Mouse (Mus musculus): ENCODE results near the gene Cda. TPM values are rescaled to one million over a fixed set of nuclear protein-coding genes. Genes with fewer than 3 reads are reported as not detected.

Cda gene
- total and polyA plus RNA-seq, 3 experiments: 12.4 to 26.1 TPM; not detected in 1

GRCm38 (mm10) chr4:138307739-138308138, 60.1 kb downstream of the Cda start (continued):
- TF ChIP-seq MYC (IDR thresholded peaks at IDR 0.05; ENCODE audit: low read depth, low read length): 0 out of 2 replicates have a peak, but pooled peaks have one; percentile 57

- DNase-seq (ENCODE audit: low read depth, low spot score): no peak
- Histone ChIP-seq H3K9ac (ENCODE audit: control insufficient read depth, low read depth, low read length, poor library complexity, severe bottlenecking) (peak overlapping the region; percentile 44), H3K9me3 (replicated peaks; ENCODE audit: insufficient read depth, low read length) (no peaks in the 10 kb centered on the region), H3K4me1 (ENCODE audit: control insufficient read depth in 1 of 2, insufficient read depth in 2 of 2, low read length in 2 of 2) (peaks cover 9 to 30% of the 10 kb centered on the region in 2 experiments; a peak in 3 of 4 replicates), H3K27me3 (ENCODE audit: control insufficient read depth in 1 of 2, insufficient read depth in 2 of 2, low read length in 2 of 2) (no peaks in the 10 kb centered on the region), H3K4me3 (ENCODE audit: control insufficient read depth in 1 of 2, insufficient read depth in 1 of 2, low read depth in 2 of 2, low read length in 2 of 2) (no peak overlapping the region), H3K79me2 (ENCODE audit: control insufficient read depth, insufficient read depth, low read length, poor library complexity) (peaks cover 29% of the 10 kb centered on the region), H3K27ac (ENCODE audit: control insufficient read depth, low read depth, low read length) (peak overlapping the region; percentile 87), H3K36me3 (ENCODE audit: control insufficient read depth in 1 of 2, insufficient read depth in 2 of 2, low read length in 2 of 2) (peaks cover 8 to 20% of the 10 kb centered on the region in 2 experiments)
- TF ChIP-seq CHD2 (IDR thresholded peaks at IDR 0.05; ENCODE audit: low read length): no peak
These were observed 60.8 kb downstream of the Cda start for GRCm38 (mm10) chr4:138307025-138307424.

- Histone ChIP-seq H3K36me3 (ENCODE audit: control insufficient read depth in 1 of 2, insufficient read depth in 2 of 2, low read length in 2 of 2) (peaks cover 8 to 20% of the 10 kb centered on the region in 2 experiments), H3K27me3 (ENCODE audit: control insufficient read depth in 1 of 2, insufficient read depth in 2 of 2, low read length in 2 of 2) (no peaks in the 10 kb centered on the region), H3K27ac (ENCODE audit: control insufficient read depth, low read depth, low read length) (peak within 1 kb of the TSS; percentile 97), H3K4me3 (ENCODE audit: control insufficient read depth in 1 of 2, insufficient read depth in 1 of 2, low read depth in 2 of 2, low read length in 2 of 2) (peak within 1 kb of the TSS; percentile 70 to 91), H3K79me2 (ENCODE audit: control insufficient read depth, insufficient read depth, low read length, poor library complexity) (peaks cover 29% of the 10 kb centered on the region), H3K9ac (ENCODE audit: control insufficient read depth, low read depth, low read length, poor library complexity, severe bottlenecking) (peak within 1 kb of the TSS; percentile 94), H3K9me3 (replicated peaks; ENCODE audit: insufficient read depth, low read length) (no peaks in the 10 kb centered on the region), H3K4me1 (ENCODE audit: control insufficient read depth in 1 of 2, insufficient read depth in 2 of 2, low read length in 2 of 2) (peaks cover 9 to 30% of the 10 kb centered on the region in 2 experiments; a peak in 3 of 4 replicates)
- peak; percentile 100 for DNase-seq (ENCODE audit: low read depth, low spot score)
- TF ChIP-seq POLR2A (IDR thresholded peaks at IDR 0.05; ENCODE audit: control insufficient read depth in 1 of 2, insufficient read depth in 1 of 2, low read depth in 1 of 2, low read length in 2 of 2, poor library complexity in 1 of 2) (peak; percentile 52 to 81; a peak in 3 of 4 replicates), MXI1 (IDR thresholded peaks at IDR 0.05; ENCODE audit: low read depth, low read length) (peak; percentile 74), POLR2AphosphoS5 (IDR thresholded peaks at IDR 0.05; ENCODE audit: borderline replicate concordance, low read depth, low read length) (no peak), MYC (IDR thresholded peaks at IDR 0.05; ENCODE audit: low read depth, low read length) (peak; percentile 58; the same call in 1 of the 2 replicates), RCOR1 (IDR thresholded peaks at IDR 0.05; ENCODE audit: low read depth, low read length) (0 out of 2 replicates have a peak, but pooled peaks have one; percentile 2), ZC3H11A (IDR thresholded peaks at IDR 0.05; ENCODE audit: low read depth, low read length) (no peak), BHLHE40 (IDR thresholded peaks at IDR 0.05; ENCODE audit: borderline replicate concordance, low read depth, low read length) (no peak), MYB (IDR thresholded peaks at IDR 0.05; ENCODE audit: low read depth, low read length) (no peak), HCFC1 (IDR thresholded peaks at IDR 0.05; ENCODE audit: low read depth, low read length) (peak; percentile 88), MAZ (IDR thresholded peaks at IDR 0.05; ENCODE audit: low read depth, low read length) (peak; percentile 67), NELFE (IDR thresholded peaks at IDR 0.05; ENCODE audit: low read depth, low read length) (peak; percentile 62), RAD21 (IDR thresholded peaks at IDR 0.05; ENCODE audit: low read depth, low read length) (no peak), GABPA (IDR thresholded peaks at IDR 0.05; ENCODE audit: low read depth, low read length) (no peak), CHD2 (IDR thresholded peaks at IDR 0.05; ENCODE audit: low read length) (no peak; the same call in 1 of the 2 replicates), MEF2A (IDR thresholded peaks at IDR 0.05; ENCODE audit: extremely low read depth, insufficient replicate concordance, low read depth, low read length, poor library complexity, severe bottlenecking) (no peak), ELF1 (IDR thresholded peaks at IDR 0.05; ENCODE audit: low read depth, low read length) (0 out of 2 replicates have a peak, but pooled peaks have one; percentile 48), MAFK (IDR thresholded peaks at IDR 0.05; ENCODE audit: borderline replicate concordance, low read depth, low read length) (no peak), TCF12 (IDR thresholded peaks at IDR 0.05; ENCODE audit: low read depth, low read length) (peak; percentile 79; the same call in 1 of the 2 replicates), NRF1 (IDR thresholded peaks at IDR 0.05; ENCODE audit: insufficient read depth, low read depth, low read length, poor library complexity, severe bottlenecking) (peak; percentile 19; the same call in 1 of the 2 replicates), JUND (IDR thresholded peaks at IDR 0.05; ENCODE audit: low read depth, low read length) (no peak), SIN3A (IDR thresholded peaks at IDR 0.05; ENCODE audit: low read length) (peak; percentile 83), CTCF (IDR thresholded peaks at IDR 0.05 in 2 of 3, conservative IDR thresholded peaks at IDR 0.05 in 1 of 3; ENCODE audit: control insufficient read depth in 1 of 3, insufficient read depth in 1 of 3, low read depth in 2 of 3, low read length in 3 of 3, poor library complexity in 1 of 3, severe bottlenecking in 1 of 3) (no peak), ZKSCAN1 (IDR thresholded peaks at IDR 0.05; ENCODE audit: low read depth, low read length) (no peak), CHD1 (IDR thresholded peaks at IDR 0.05; ENCODE audit: low read depth, low read length) (no peak; the same call in 1 of the 2 replicates), MAX (IDR thresholded peaks at IDR 0.05; ENCODE audit: low read length) (peak; percentile 82), KAT2A (conservative IDR thresholded peaks at IDR 0.05; ENCODE audit: low read depth, low read length) (no peak; the same call in 1 of the 2 replicates), GATA1 (IDR thresholded peaks at IDR 0.05; ENCODE audit: low read depth, low read length) (peak; percentile 61; the same call in 1 of the 2 replicates)
These were observed 63.3 kb downstream of the Cda start, which contains the start of gene Ddost for GRCm38 (mm10) chr4:138304340-138305104. Gene Ddost, plus strand, starts transcription at chr4:138304730.

Data from MEL (cell line).